Mouse (Mus musculus): ENCODE results near the gene Tnik. TPM values are rescaled to one million over a fixed set of nuclear protein-coding genes. Genes with fewer than 3 reads are reported as not detected.
A peak's percentile ranks its signal among the peaks of the same experiment; 100 is the strongest.

Gene Tnik
- polyA plus RNA-seq, 1 experiment from 2014 or later = 1.2 TPM

GRCm38 (mm10) chr3:28238136-28238535 is 24.9 kb upstream of the Tnik start:
- no peaks in the 10 kb centered on the region for H3K9me3 ChIP-seq (replicated peaks; ENCODE audit: low read length)
- no peak overlapping the region for H3K4me2 ChIP-seq (ENCODE audit: low read length)
- H3K27me3 ChIP-seq (ENCODE audit: insufficient read depth, low read length) = no peaks in the 10 kb centered on the region
- H3K4me1 ChIP-seq (replicated peaks; ENCODE audit: insufficient read depth, low read length) = no peaks in the 10 kb centered on the region
- DNase-seq (ENCODE audit: low spot score) = no peak
- no peak overlapping the region for H3K9ac ChIP-seq (ENCODE audit: low read depth, low read length)
- H3K36me3 ChIP-seq (ENCODE audit: insufficient read depth, low read length) = no peaks in the 10 kb centered on the region
- no peak overlapping the region for H3K27ac ChIP-seq
- H3K4me3 ChIP-seq (replicated peaks; ENCODE audit: low read depth, low read length) = no peak overlapping the region
- ATAC-seq (replicated peaks; ENCODE audit: low FRiP score, low read depth) = no peak
- 73% methylated on average over 2 of the region's 2 CpGs for WGBS
- TF ChIP-seq CTCF (IDR thresholded peaks at IDR 0.05; ENCODE audit: low read depth) = no peak

- no peak for ATAC-seq (replicated peaks; ENCODE audit: low FRiP score, low read depth)
- H3K4me1 ChIP-seq (replicated peaks; ENCODE audit: insufficient read depth, low read length) = no peaks in the 10 kb centered on the region
- H3K36me3 ChIP-seq (ENCODE audit: insufficient read depth, low read length) = no peaks in the 10 kb centered on the region
- no peaks in the 10 kb centered on the region for H3K27me3 ChIP-seq (ENCODE audit: insufficient read depth, low read length)
- no peak overlapping the region for H3K4me2 ChIP-seq (ENCODE audit: low read length)
- H3K9ac ChIP-seq (ENCODE audit: low read depth, low read length) = no peak overlapping the region
- TF ChIP-seq CTCF (IDR thresholded peaks at IDR 0.05; ENCODE audit: low read depth) = no peak
- no peak overlapping the region for H3K4me3 ChIP-seq (replicated peaks; ENCODE audit: low read depth, low read length)
- 86% methylated on average over 2 of the region's 2 CpGs for WGBS
- DNase-seq (ENCODE audit: low spot score) = no peak
- no peak overlapping the region for H3K27ac ChIP-seq
- no peaks in the 10 kb centered on the region for H3K9me3 ChIP-seq (replicated peaks; ENCODE audit: low read length)
Measured at GRCm38 (mm10) chr3:28242561-28242960, 20.5 kb upstream of the Tnik start.

- no peaks in the 10 kb centered on the region for H3K9me3 ChIP-seq (replicated peaks; ENCODE audit: low read length)
- H3K27me3 ChIP-seq (ENCODE audit: insufficient read depth, low read length) = no peaks in the 10 kb centered on the region
- H3K27ac ChIP-seq = no peak overlapping the region
- H3K36me3 ChIP-seq (ENCODE audit: insufficient read depth, low read length) = no peaks in the 10 kb centered on the region
- H3K9ac ChIP-seq (ENCODE audit: low read depth, low read length) = no peak overlapping the region
- TF ChIP-seq CTCF (IDR thresholded peaks at IDR 0.05; ENCODE audit: low read depth) = no peak
- no peak for DNase-seq (ENCODE audit: low spot score)
- 84% methylated on average over 5 of the region's 5 CpGs for WGBS
- H3K4me1 ChIP-seq (replicated peaks; ENCODE audit: insufficient read depth, low read length) = no peaks in the 10 kb centered on the region
- no peak overlapping the region for H3K4me3 ChIP-seq (replicated peaks; ENCODE audit: low read depth, low read length)
- H3K4me2 ChIP-seq (ENCODE audit: low read length) = no peak overlapping the region
- no peak for ATAC-seq (replicated peaks; ENCODE audit: low FRiP score, low read depth)
Measured at GRCm38 (mm10) chr3:28244244-28244890, 18.6 kb upstream of the Tnik start.

- Histone ChIP-seq H3K36me3 (ENCODE audit: insufficient read depth, low read length) (no peaks in the 10 kb centered on the region), H3K9ac (ENCODE audit: low read depth, low read length) (no peak overlapping the region), H3K4me1 (replicated peaks; ENCODE audit: insufficient read depth, low read length) (no peaks in the 10 kb centered on the region), H3K4me2 (ENCODE audit: low read length) (no peak overlapping the region), H3K9me3 (replicated peaks; ENCODE audit: low read length) (no peaks in the 10 kb centered on the region), H3K4me3 (replicated peaks; ENCODE audit: low read depth, low read length) (no peak overlapping the region), H3K27ac (no peak overlapping the region), H3K27me3 (ENCODE audit: insufficient read depth, low read length) (no peaks in the 10 kb centered on the region)
- no peak for TF ChIP-seq CTCF (IDR thresholded peaks at IDR 0.05; ENCODE audit: low read depth)
- DNase-seq (ENCODE audit: low spot score) = no peak
- ATAC-seq (replicated peaks; ENCODE audit: low FRiP score, low read depth) = no peak
- 46% methylated on average over 3 of the region's 3 CpGs for WGBS
Measured at GRCm38 (mm10) chr3:28248255-28248957, 14.6 kb upstream of the Tnik start.

GRCm38 (mm10) chr3:28255711-28256110 is 7.3 kb upstream of the Tnik start:
- ATAC-seq (replicated peaks; ENCODE audit: low FRiP score, low read depth) (no peak), DNase-seq (ENCODE audit: low spot score) (no peak)
- H3K36me3 ChIP-seq (ENCODE audit: insufficient read depth, low read length) = no peaks in the 10 kb centered on the region
- 83% methylated on average over 7 of the region's 7 CpGs for WGBS
- no peaks in the 10 kb centered on the region for H3K9me3 ChIP-seq (replicated peaks; ENCODE audit: low read length)
- no peak overlapping the region for H3K9ac ChIP-seq (ENCODE audit: low read depth, low read length)
- TF ChIP-seq CTCF (IDR thresholded peaks at IDR 0.05; ENCODE audit: low read depth) = no peak
- no peaks in the 10 kb centered on the region for H3K4me1 ChIP-seq (replicated peaks; ENCODE audit: insufficient read depth, low read length)
- H3K4me3 ChIP-seq (replicated peaks; ENCODE audit: low read depth, low read length) = no peak overlapping the region
- H3K4me2 ChIP-seq (ENCODE audit: low read length) = no peak overlapping the region
- H3K27me3 ChIP-seq (ENCODE audit: insufficient read depth, low read length) = no peaks in the 10 kb centered on the region
- H3K27ac ChIP-seq = no peak overlapping the region

- no peaks in the 10 kb centered on the region for H3K4me1 ChIP-seq (replicated peaks; ENCODE audit: insufficient read depth, low read length)
- no peak for TF ChIP-seq CTCF (IDR thresholded peaks at IDR 0.05; ENCODE audit: low read depth)
- under 1% methylated on average over 33 of the region's 33 CpGs for WGBS
- H3K9me3 ChIP-seq (replicated peaks; ENCODE audit: low read length) = no peaks in the 10 kb centered on the region
- peak; percentile 64 for ATAC-seq (replicated peaks; ENCODE audit: low FRiP score, low read depth)
- peak overlapping the region; percentile 69 for H3K4me3 ChIP-seq (replicated peaks; ENCODE audit: low read depth, low read length)
- no peaks in the 10 kb centered on the region for H3K27me3 ChIP-seq (ENCODE audit: insufficient read depth, low read length)
- peak; percentile 66 for DNase-seq (ENCODE audit: low spot score)
- H3K9ac ChIP-seq (ENCODE audit: low read depth, low read length) = peak overlapping the region; percentile 62; the same call in 1 of the 2 replicates
- no peak overlapping the region for H3K27ac ChIP-seq
- peak overlapping the region; percentile 98 for H3K4me2 ChIP-seq (ENCODE audit: low read length)
- no peaks in the 10 kb centered on the region for H3K36me3 ChIP-seq (ENCODE audit: insufficient read depth, low read length)
Measured at GRCm38 (mm10) chr3:28262371-28263001, 528 bp upstream of the Tnik start.

Data from kidney, postnatal 0 days (tissue).